Mouse (Mus musculus): Measurements from ENCODE around the gene Plch1. TPM values are rescaled to one million over a fixed set of nuclear protein-coding genes. Genes with fewer than 3 reads are reported as not detected.

Gene Plch1
- polyA plus RNA-seq, 1 experiment from 2014 or later = 0.68 TPM

DNA sequence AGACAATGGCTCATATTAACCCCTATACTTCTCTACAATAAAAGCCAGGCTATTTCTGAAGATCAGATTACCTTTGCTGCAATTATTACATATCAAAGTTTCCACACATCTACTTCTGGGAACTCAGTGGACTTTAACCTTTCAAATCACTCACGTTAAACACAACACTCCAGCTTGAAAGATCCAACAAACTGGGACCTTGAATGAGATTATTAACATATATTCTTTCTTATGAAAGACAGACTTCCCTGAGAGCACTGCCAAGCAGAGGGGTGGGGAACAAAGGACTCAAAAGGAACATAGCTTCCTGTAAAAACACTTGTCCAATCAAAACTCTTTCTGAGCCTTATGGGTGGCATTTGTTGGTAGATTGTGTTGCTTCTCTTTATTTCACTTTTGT, 85.1 kb downstream of the Plch1 start:
- Histone ChIP-seq H3K4me1 (replicated peaks) (no peaks in the 10 kb centered on the region), H3K4me2 (no peak overlapping the region), H3K27me3 (replicated peaks) (no peaks in the 10 kb centered on the region), H3K36me3 (no peaks in the 10 kb centered on the region), H3K4me3 (no peak overlapping the region), H3K9ac (no peak overlapping the region), H3K27ac (ENCODE audit: poor library complexity, severe bottlenecking) (no peak overlapping the region), H3K9me3 (replicated peaks) (no peaks in the 10 kb centered on the region)
- no peak for ATAC-seq (ENCODE audit: insufficient number of reproducible peaks, low FRiP score)
- 67% methylated on average over 1 of the region's 1 CpGs for WGBS

- no peaks in the 10 kb centered on the region for H3K36me3 ChIP-seq
- 54% methylated on average over 1 of the region's 1 CpGs for WGBS
- H3K9me3 ChIP-seq (replicated peaks) = no peaks in the 10 kb centered on the region
- H3K27me3 ChIP-seq (replicated peaks) = no peaks in the 10 kb centered on the region
- no peak overlapping the region for H3K9ac ChIP-seq
- ATAC-seq (ENCODE audit: insufficient number of reproducible peaks, low FRiP score) = no peak
- H3K4me3 ChIP-seq = no peak overlapping the region
- no peaks in the 10 kb centered on the region for H3K4me1 ChIP-seq (replicated peaks)
- H3K27ac ChIP-seq (ENCODE audit: poor library complexity, severe bottlenecking) = no peak overlapping the region
- no peak overlapping the region for H3K4me2 ChIP-seq
These were observed 92.4 kb downstream of the Plch1 start for GRCm38 (mm10) chr3:63806906-63807305.

GRCm38 (mm10) chr3:63805496-63805895, 93.8 kb downstream of the Plch1 start:
- Histone ChIP-seq H3K27me3 (replicated peaks) (no peaks in the 10 kb centered on the region), H3K4me1 (replicated peaks) (no peaks in the 10 kb centered on the region), H3K9me3 (replicated peaks) (no peaks in the 10 kb centered on the region), H3K4me3 (no peak overlapping the region), H3K4me2 (no peak overlapping the region), H3K36me3 (no peaks in the 10 kb centered on the region), H3K27ac (ENCODE audit: poor library complexity, severe bottlenecking) (no peak overlapping the region), H3K9ac (no peak overlapping the region)
- no peak for ATAC-seq (ENCODE audit: insufficient number of reproducible peaks, low FRiP score)
- WGBS = 71% methylated on average over 2 of the region's 2 CpGs

- 42% methylated on average over 5 of the region's 5 CpGs for WGBS
- no peaks in the 10 kb centered on the region for H3K27me3 ChIP-seq (replicated peaks)
- H3K9me3 ChIP-seq (replicated peaks) = no peaks in the 10 kb centered on the region
- ATAC-seq (ENCODE audit: insufficient number of reproducible peaks, low FRiP score) = no peak
- H3K4me1 ChIP-seq (replicated peaks) = no peaks in the 10 kb centered on the region
- H3K36me3 ChIP-seq = no peaks in the 10 kb centered on the region
- no peak overlapping the region for H3K9ac ChIP-seq
- H3K4me2 ChIP-seq = no peak overlapping the region
- no peak overlapping the region for H3K27ac ChIP-seq (ENCODE audit: poor library complexity, severe bottlenecking)
- no peak overlapping the region for H3K4me3 ChIP-seq
These were observed 98.6 kb downstream of the Plch1 start for GRCm38 (mm10) chr3:63800685-63801084.

DNA sequence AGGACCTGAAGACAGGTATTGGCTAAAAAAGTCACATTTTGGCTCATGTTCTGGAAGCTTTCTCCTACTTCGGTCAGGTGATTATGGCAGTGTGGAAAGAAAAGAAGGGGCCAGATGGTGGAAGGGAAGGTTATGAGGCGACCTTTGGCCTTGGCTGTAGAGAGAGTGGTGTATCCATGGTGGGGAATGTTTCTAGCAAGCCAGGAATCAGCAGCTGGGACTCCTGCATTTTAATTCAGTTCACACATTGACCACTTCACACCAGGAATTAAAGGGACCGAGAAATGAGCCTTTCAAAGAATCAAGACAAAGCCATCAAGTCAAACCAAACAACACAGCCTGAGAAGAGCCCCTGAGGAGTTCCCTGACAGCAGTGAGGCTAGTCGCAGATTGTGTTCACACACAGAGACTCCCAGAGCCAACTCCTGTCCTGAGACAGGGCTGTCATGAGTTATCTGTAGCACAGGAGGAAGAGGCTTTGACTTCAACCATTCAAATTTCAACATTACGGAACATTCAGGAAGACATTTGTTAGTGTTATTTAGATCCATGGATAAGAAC, 112.4 kb downstream of the Plch1 start:
- Histone ChIP-seq H3K4me1 (replicated peaks) (no peaks in the 10 kb centered on the region), H3K36me3 (no peaks in the 10 kb centered on the region), H3K27me3 (replicated peaks) (no peaks in the 10 kb centered on the region), H3K4me3 (no peak overlapping the region), H3K9me3 (replicated peaks) (no peaks in the 10 kb centered on the region), H3K9ac (no peak overlapping the region), H3K4me2 (no peak overlapping the region), H3K27ac (ENCODE audit: poor library complexity, severe bottlenecking) (no peak overlapping the region)
- 52% methylated on average over 5 of the region's 5 CpGs for WGBS
- ATAC-seq (ENCODE audit: insufficient number of reproducible peaks, low FRiP score) = no peak

DNA sequence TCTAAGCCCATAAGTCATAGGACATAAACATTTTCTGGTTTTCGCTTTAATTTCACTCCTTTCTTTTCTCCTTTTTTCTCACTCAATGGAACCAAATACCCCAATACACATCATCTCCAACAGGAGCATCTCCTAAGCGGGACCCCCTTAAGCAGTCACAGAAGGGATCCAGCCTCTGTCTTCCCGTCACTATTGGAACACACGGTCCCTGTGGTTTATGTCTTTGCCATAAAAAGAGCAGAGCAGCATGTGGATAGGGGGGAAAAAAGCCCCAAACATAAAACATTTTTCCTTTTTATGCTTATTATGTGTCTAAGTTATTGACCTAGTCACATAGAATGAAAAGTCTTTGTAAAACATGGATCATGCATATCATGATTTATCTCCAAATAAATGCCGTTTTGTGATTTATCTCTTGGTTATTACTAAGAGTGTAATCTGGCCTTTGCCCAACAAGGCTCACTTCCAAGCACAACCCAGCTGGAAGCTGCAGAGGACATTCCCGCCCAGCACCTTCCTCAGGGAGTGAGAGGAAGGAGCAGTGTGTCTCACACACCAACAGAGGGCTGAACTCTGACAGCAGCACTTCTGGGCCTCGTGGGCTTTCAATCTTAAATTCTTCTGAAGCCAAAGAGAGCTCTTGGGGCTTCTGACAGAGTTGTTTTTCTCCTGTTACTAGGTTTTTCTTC, 126.5 kb downstream of the Plch1 start:
- no peak overlapping the region for H3K9ac ChIP-seq
- H3K4me3 ChIP-seq = no peak overlapping the region
- WGBS = 67% methylated on average over 7 of the region's 7 CpGs
- H3K36me3 ChIP-seq = no peaks in the 10 kb centered on the region
- H3K4me1 ChIP-seq (replicated peaks) = no peaks in the 10 kb centered on the region
- H3K27ac ChIP-seq (ENCODE audit: poor library complexity, severe bottlenecking) = no peak overlapping the region
- H3K9me3 ChIP-seq (replicated peaks) = no peaks in the 10 kb centered on the region
- no peak overlapping the region for H3K4me2 ChIP-seq
- ATAC-seq (ENCODE audit: insufficient number of reproducible peaks, low FRiP score) = no peak
- H3K27me3 ChIP-seq (replicated peaks) = no peaks in the 10 kb centered on the region

DNA sequence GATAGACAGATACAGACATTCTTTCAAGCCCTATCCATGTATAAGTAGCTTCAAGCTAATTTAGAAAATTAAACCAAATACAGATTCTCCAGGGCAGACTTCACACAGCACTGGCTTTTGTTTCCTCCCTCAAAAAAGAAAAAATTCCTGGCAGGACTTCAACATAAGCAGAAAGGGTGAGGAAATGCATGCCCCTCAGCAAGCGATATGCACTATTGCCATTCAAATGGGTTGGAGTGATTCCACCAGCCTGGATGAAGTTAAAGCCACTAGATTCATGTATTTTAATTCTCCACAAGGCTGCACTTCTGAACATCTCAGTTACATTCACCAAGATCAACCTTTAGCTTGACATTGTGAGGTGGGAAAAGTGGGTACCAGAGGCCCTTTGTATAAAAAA, 138.5 kb downstream of the Plch1 start:
- 59% methylated on average over 1 of the region's 1 CpGs for WGBS
- no peak overlapping the region for H3K27ac ChIP-seq (ENCODE audit: poor library complexity, severe bottlenecking)
- no peaks in the 10 kb centered on the region for H3K36me3 ChIP-seq
- H3K9ac ChIP-seq = no peak overlapping the region
- no peak overlapping the region for H3K4me3 ChIP-seq
- no peaks in the 10 kb centered on the region for H3K9me3 ChIP-seq (replicated peaks)
- no peaks in the 10 kb centered on the region for H3K27me3 ChIP-seq (replicated peaks)
- H3K4me2 ChIP-seq = no peak overlapping the region
- no peak for ATAC-seq (ENCODE audit: insufficient number of reproducible peaks, low FRiP score)
- H3K4me1 ChIP-seq (replicated peaks) = 0 out of 2 replicates have a peak, but pooled peaks cover 5% of the 10 kb centered on the region

DNA sequence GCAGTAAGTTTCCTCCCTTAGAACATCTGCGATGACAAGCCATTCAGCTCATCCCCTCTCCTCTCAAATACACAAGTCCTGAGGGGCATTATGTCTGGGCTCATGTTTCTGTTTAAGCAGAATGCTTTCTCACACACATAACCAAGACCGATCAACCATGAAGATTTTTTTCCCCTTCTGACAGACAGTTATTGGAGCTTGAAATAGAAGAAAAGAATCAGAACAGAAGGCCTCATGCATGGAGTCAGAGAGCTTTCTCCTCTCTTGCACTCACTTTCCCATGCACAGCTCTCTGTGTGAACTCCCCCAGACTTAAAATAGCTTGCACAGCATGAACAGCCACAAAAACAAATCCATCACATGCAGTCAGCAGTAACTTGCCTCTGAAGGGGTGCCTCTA, 159.2 kb downstream of the Plch1 start:
- no peak overlapping the region for H3K27ac ChIP-seq (ENCODE audit: poor library complexity, severe bottlenecking)
- 59% methylated on average over 2 of the region's 2 CpGs for WGBS
- no peaks in the 10 kb centered on the region for H3K27me3 ChIP-seq (replicated peaks)

DNA sequence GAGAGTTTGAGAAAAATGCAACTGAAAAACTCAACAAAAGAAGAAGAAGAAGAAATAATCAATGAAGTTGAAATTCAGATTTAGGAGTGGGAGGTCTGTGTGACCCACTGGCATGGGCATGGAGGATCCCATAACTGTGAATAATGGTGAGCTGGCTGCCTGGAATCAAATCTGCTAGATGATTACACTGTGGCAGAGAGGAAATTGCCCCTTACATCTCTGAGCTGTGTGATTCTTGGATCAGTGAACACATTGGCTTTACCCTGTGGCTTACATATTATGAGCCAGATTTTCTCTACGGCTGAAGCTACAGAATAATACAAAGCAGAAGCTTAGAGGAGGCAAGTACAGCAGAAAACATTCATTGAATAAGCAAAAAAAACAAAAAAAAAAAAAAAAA, 170.9 kb downstream of the Plch1 start:
- 76% methylated on average over 1 of the region's 1 CpGs for WGBS
- no peaks in the 10 kb centered on the region for H3K36me3 ChIP-seq
- H3K27ac ChIP-seq (ENCODE audit: poor library complexity, severe bottlenecking) = no peak overlapping the region
- H3K9me3 ChIP-seq (replicated peaks) = no peaks in the 10 kb centered on the region
- no peak for ATAC-seq (ENCODE audit: insufficient number of reproducible peaks, low FRiP score)
- no peak overlapping the region for H3K9ac ChIP-seq
- no peak overlapping the region for H3K4me3 ChIP-seq
- no peak overlapping the region for H3K4me2 ChIP-seq
- no peaks in the 10 kb centered on the region for H3K4me1 ChIP-seq (replicated peaks)
- H3K27me3 ChIP-seq (replicated peaks) = no peaks in the 10 kb centered on the region

More for the DNA sequence above, 159.2 kb downstream of the Plch1 start:
- Histone ChIP-seq H3K36me3 (no peaks in the 10 kb centered on the region), H3K4me2 (no peak overlapping the region), H3K4me1 (replicated peaks) (no peaks in the 10 kb centered on the region), H3K9ac (no peak overlapping the region), H3K4me3 (no peak overlapping the region), H3K9me3 (replicated peaks) (no peaks in the 10 kb centered on the region)
- no peak for ATAC-seq (ENCODE audit: insufficient number of reproducible peaks, low FRiP score)

- Histone ChIP-seq H3K4me2 (no peak overlapping the region), H3K27ac (ENCODE audit: poor library complexity, severe bottlenecking) (no peak overlapping the region), H3K4me1 (replicated peaks) (no peaks in the 10 kb centered on the region), H3K4me3 (no peak overlapping the region), H3K9me3 (replicated peaks) (no peaks in the 10 kb centered on the region), H3K36me3 (no peaks in the 10 kb centered on the region), H3K9ac (no peak overlapping the region), H3K27me3 (replicated peaks) (no peaks in the 10 kb centered on the region)
- WGBS = 65% methylated on average over 4 of the region's 4 CpGs
- ATAC-seq (ENCODE audit: insufficient number of reproducible peaks, low FRiP score) = no peak
These were observed 172.5 kb downstream of the Plch1 start for GRCm38 (mm10) chr3:63726667-63727342.

GRCm38 (mm10) chr3:63693694-63694093, 205.6 kb downstream of the Plch1 start:
- Histone ChIP-seq H3K4me2 (no peak overlapping the region), H3K4me1 (replicated peaks) (no peaks in the 10 kb centered on the region), H3K9me3 (replicated peaks) (no peaks in the 10 kb centered on the region), H3K27ac (ENCODE audit: poor library complexity, severe bottlenecking) (no peak overlapping the region), H3K9ac (no peak overlapping the region), H3K36me3 (no peaks in the 10 kb centered on the region), H3K27me3 (replicated peaks) (no peaks in the 10 kb centered on the region), H3K4me3 (no peak overlapping the region)
- no peak for ATAC-seq (ENCODE audit: insufficient number of reproducible peaks, low FRiP score)
- WGBS = 70% methylated on average over 2 of the region's 2 CpGs

All from heart, embryonic 12.5 days (tissue).